Mouse (Mus musculus): Measurements from ENCODE around the gene Clybl.

- TF ChIP-seq POLR2A (IDR thresholded peaks at IDR 0.05; ENCODE audit: control insufficient read depth, low read depth, low read length), result no peak
- no peak for TF ChIP-seq CTCF (IDR thresholded peaks at IDR 0.05; ENCODE audit: control insufficient read depth, insufficient read depth, insufficient replicate concordance, low read depth, low read length)
Observed at GRCm38 (mm10) chr14:122261250-122261649, 79.7 kb downstream of the Clybl start.

Measured in testis, adult 2 months (tissue).